Mouse (Mus musculus) liver, adult 2 months (tissue): ENCODE measurements at regions not wholly inside any gene's neighbourhood (a gene's known extent, or its start where the extent isn't known, plus 50 kb on each side); places are given as distances from the start of the nearest gene placed in this dataset.

Experiments used
- CTCF ChIP-seq: fragments of 200-500 bp; IDR thresholded peaks from 2 replicates; pipeline ENCODE4 v1.5.1; 2011; ENCODE audit warnings: low read depth, low read length, control low read depth
- POLR2A ChIP-seq: fragments of 200-500 bp; IDR thresholded peaks from 2 replicates; pipeline ENCODE4 v1.6.1; 2011; ENCODE audit warnings: low read length, control low read depth; ENCODE audit not compliant: insufficient read depth; ENCODE audit errors: extremely low read depth

DNA sequence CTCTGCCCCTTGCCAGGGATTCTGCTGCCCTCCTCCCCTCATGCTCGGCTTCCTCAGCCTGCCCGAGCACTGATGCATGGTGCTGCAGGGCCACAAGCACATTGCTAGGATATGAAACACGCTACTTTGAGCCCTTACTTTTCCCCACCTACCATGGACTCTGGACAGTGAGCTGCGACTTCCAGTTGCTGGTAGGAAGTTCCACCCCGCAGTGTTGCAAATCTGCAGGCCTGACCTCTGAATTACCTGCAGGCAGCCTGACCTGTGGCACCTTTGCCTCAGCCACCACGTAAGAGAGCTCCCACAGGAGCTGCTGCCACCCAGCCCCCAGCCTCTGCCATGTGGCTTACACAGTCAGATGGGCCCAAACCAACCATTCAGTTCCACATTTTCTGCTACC is 551.7 kb upstream of the Large1 start:
- TF ChIP-seq CTCF (no peak), POLR2A (no peak)
